Comparison of ENCODE assay signal across 28 mouse cellular contexts in genomic region chr2:25565741-25566140, GRCm38 (mm10). TPM values are rescaled to one million over a fixed set of nuclear protein-coding genes. Genes with fewer than 3 reads are reported as not detected.
DNase-seq lines count a peak whose midpoint lies in the region; ATAC-seq and TF ChIP-seq lines count a peak whose summit lies in the region.
"Had no signal": no experiment of that assay in that cellular context is flagged by ENCODE, and none has a peak within 500 bp of the region (broad histone marks: within the 10 kb centered on the region; RNA-seq: fewer than 3 reads in every experiment).

No protein-coding gene starts in this region.

- H3K4me3 ChIP-seq in forebrain, embryonic 13.5 days: no peak overlapping the region
- no peak overlapping the region for H3K4me3 ChIP-seq in forebrain, postnatal 0 days (ENCODE audit: low read depth, low read length)
- no peak overlapping the region for H3K4me3 ChIP-seq in neural tube, embryonic 15.5 days (replicated peaks)
- H3K4me3 ChIP-seq in kidney, embryonic 16.5 days (ENCODE audit: low read length): no peak overlapping the region
- H3K4me3 ChIP-seq: forebrain, embryonic 15.5 days; gastrocnemius, adult 2 months; hindbrain, embryonic 12.5 days; limb, embryonic 10.5 days; limb, embryonic 15.5 days; liver, embryonic 13.5 days; megakaryocyte, embryonic 14.5 days; midbrain, embryonic 12.5 days; myocyte; neural tube, embryonic 13.5 days had no signal

- no peak overlapping the region for H3K4me2 ChIP-seq in forebrain, embryonic 13.5 days
- no peak overlapping the region for H3K4me2 ChIP-seq in forebrain, postnatal 0 days (ENCODE audit: low read depth)
- no peak overlapping the region for H3K4me2 ChIP-seq in neural tube, embryonic 15.5 days
- H3K4me2 ChIP-seq in kidney, embryonic 16.5 days (replicated peaks; ENCODE audit: low read depth, low read length): no peak overlapping the region
- H3K4me2 ChIP-seq: forebrain, embryonic 15.5 days; hindbrain, embryonic 12.5 days; limb, embryonic 15.5 days; liver, embryonic 13.5 days; midbrain, embryonic 12.5 days; neural tube, embryonic 13.5 days had no signal

- peak; percentile 51 for DNase-seq in cerebellum, adult 11-12 months
- no peak for DNase-seq in cerebellum, adult 9-10 months
- no peak for DNase-seq in forebrain, postnatal 0 days
- DNase-seq in neural tube, embryonic 10.5 days (ENCODE audit: extremely low spot score, low spot score): no peak
- DNase-seq: adrenal gland, adult 2 months; gastrocnemius, adult 2 months; heart, postnatal 14 days; kidney, adult 9 months; kidney, postnatal 14 days; layer of hippocampus, adult 9-11 months; liver, embryonic 13.5 days; lung, adult 18-20 months; lung, postnatal 4 days had no signal

- H3K36me3 ChIP-seq in forebrain, embryonic 13.5 days (ENCODE audit: poor library complexity, severe bottlenecking): peaks cover 98% of the 10 kb centered on the region
- peaks cover 58% of the 10 kb centered on the region for H3K36me3 ChIP-seq in forebrain, postnatal 0 days (ENCODE audit: insufficient read depth)
- peaks cover 64% of the 10 kb centered on the region for H3K36me3 ChIP-seq in neural tube, embryonic 15.5 days
- peaks cover 61% of the 10 kb centered on the region for H3K36me3 ChIP-seq in kidney, embryonic 16.5 days (ENCODE audit: insufficient read depth, low read length)

- H3K27me3 ChIP-seq in forebrain, embryonic 13.5 days: no peaks in the 10 kb centered on the region
- no peaks in the 10 kb centered on the region for H3K27me3 ChIP-seq in forebrain, postnatal 0 days (ENCODE audit: insufficient read depth, low read length)
- no peaks in the 10 kb centered on the region for H3K27me3 ChIP-seq in neural tube, embryonic 15.5 days (replicated peaks)
- no peaks in the 10 kb centered on the region for H3K27me3 ChIP-seq in kidney, embryonic 16.5 days (ENCODE audit: insufficient read depth, low read length)
- H3K27me3 ChIP-seq: CH12.LX; forebrain, embryonic 15.5 days; hindbrain, embryonic 12.5 days; limb, embryonic 15.5 days; liver, embryonic 13.5 days; megakaryocyte, embryonic 14.5 days; midbrain, embryonic 12.5 days; neural tube, embryonic 13.5 days had no signal

- H3K27ac ChIP-seq in forebrain, embryonic 13.5 days: no peak overlapping the region
- H3K27ac ChIP-seq in forebrain, postnatal 0 days (ENCODE audit: low read depth, low read length): no peak overlapping the region
- H3K27ac ChIP-seq in neural tube, embryonic 15.5 days (replicated peaks): no peak overlapping the region
- no peak overlapping the region for H3K27ac ChIP-seq in kidney, embryonic 16.5 days (ENCODE audit: low read length)
- H3K27ac ChIP-seq: forebrain, embryonic 15.5 days; gastrocnemius, adult 2 months; hindbrain, embryonic 12.5 days; limb, embryonic 10.5 days; limb, embryonic 15.5 days; liver, embryonic 13.5 days; midbrain, embryonic 12.5 days; neural tube, embryonic 13.5 days had no signal

- no peak for TF ChIP-seq CTCF in forebrain, postnatal 0 days (IDR thresholded peaks at IDR 0.05; ENCODE audit: low read depth)

- H3K9me3 ChIP-seq in forebrain, embryonic 13.5 days (replicated peaks): no peaks in the 10 kb centered on the region
- no peaks in the 10 kb centered on the region for H3K9me3 ChIP-seq in forebrain, postnatal 0 days (ENCODE audit: low read length)
- H3K9me3 ChIP-seq in neural tube, embryonic 15.5 days (replicated peaks): no peaks in the 10 kb centered on the region
- H3K9me3 ChIP-seq in kidney, embryonic 16.5 days (ENCODE audit: low read length): no peaks in the 10 kb centered on the region
- H3K9me3 ChIP-seq: forebrain, embryonic 15.5 days; hindbrain, embryonic 12.5 days; limb, embryonic 10.5 days; limb, embryonic 15.5 days; liver, embryonic 13.5 days; megakaryocyte, embryonic 14.5 days; midbrain, embryonic 12.5 days; neural tube, embryonic 13.5 days had no signal

- ATAC-seq in forebrain, embryonic 13.5 days: peak; percentile 22; the same call in 1 of the 2 replicates
- no peak for ATAC-seq in forebrain, postnatal 0 days
- 0 out of 2 replicates have a peak, but pooled peaks have one; percentile 7 for ATAC-seq in neural tube, embryonic 15.5 days (ENCODE audit: low FRiP score)
- ATAC-seq in kidney, embryonic 16.5 days (ENCODE audit: low FRiP score, low TSS enrichment): no peak
- ATAC-seq: activated CD4-positive, CD25-positive, alpha-beta regulatory T cell, adult 4 months; forebrain, embryonic 15.5 days; lung, postnatal 0 days had no signal

- no peak overlapping the region for H3K9ac ChIP-seq in forebrain, embryonic 13.5 days
- H3K9ac ChIP-seq in forebrain, postnatal 0 days: no peak overlapping the region
- no peak overlapping the region for H3K9ac ChIP-seq in neural tube, embryonic 15.5 days (replicated peaks)
- no peak overlapping the region for H3K9ac ChIP-seq in kidney, embryonic 16.5 days (replicated peaks; ENCODE audit: low read length)
- H3K9ac ChIP-seq: forebrain, embryonic 15.5 days; hindbrain, embryonic 12.5 days; limb, embryonic 15.5 days; liver, embryonic 13.5 days; midbrain, embryonic 12.5 days; neural tube, embryonic 13.5 days had no signal

- WGBS in forebrain, embryonic 13.5 days: 83% methylated on average over 8 of the region's 8 CpGs
- WGBS in forebrain, postnatal 0 days: 86% methylated on average over 8 of the region's 8 CpGs
- 87% methylated on average over 8 of the region's 8 CpGs for WGBS in neural tube, embryonic 15.5 days
- 93% methylated on average over 8 of the region's 8 CpGs for WGBS in kidney, embryonic 16.5 days

- no peaks in the 10 kb centered on the region for H3K4me1 ChIP-seq in forebrain, embryonic 13.5 days
- H3K4me1 ChIP-seq in forebrain, postnatal 0 days (ENCODE audit: insufficient read depth): no peaks in the 10 kb centered on the region
- H3K4me1 ChIP-seq in neural tube, embryonic 15.5 days: no peaks in the 10 kb centered on the region
- H3K4me1 ChIP-seq in kidney, embryonic 16.5 days (ENCODE audit: insufficient read depth, low read length): no peaks in the 10 kb centered on the region
- H3K4me1 ChIP-seq: forebrain, embryonic 15.5 days; hindbrain, embryonic 12.5 days; limb, embryonic 10.5 days; megakaryocyte, embryonic 14.5 days; midbrain, embryonic 12.5 days; neural tube, embryonic 13.5 days had no signal

RNA-seq across cellular contexts. Expression of gene Edf1, which starts 8.1 kb away (rescaled TPM):
- 383 and 401 TPM in 2 replicates for polyA plus RNA-seq in forebrain, embryonic 13.5 days (2015; fragmentation: Nextera tagmentation; extraction: Ambion mirVana)
- total RNA-seq in forebrain, postnatal 0 days (2014; rRNA removed): 151 and 174 TPM in 2 replicates
- polyA plus RNA-seq in forebrain, postnatal 0 days (2015; fragmentation: Nextera tagmentation; extraction: Ambion mirVana): 368 and 392 TPM in 2 replicates
- 400 and 433 TPM in 2 replicates for polyA plus RNA-seq in neural tube, embryonic 15.5 days (2015; fragmentation: Nextera tagmentation; extraction: Ambion mirVana)
- 372 and 373 TPM in 2 replicates for polyA plus RNA-seq in kidney, embryonic 16.5 days (2015; fragmentation: Nextera tagmentation; extraction: Ambion mirVana)

RNA-seq across cellular contexts. Expression of gene Mamdc4, which starts 8.9 kb away (rescaled TPM):
- 3.1 and 4.2 TPM in 2 replicates for polyA plus RNA-seq in forebrain, embryonic 13.5 days (2015; fragmentation: Nextera tagmentation; extraction: Ambion mirVana)
- total RNA-seq in forebrain, postnatal 0 days (2014; rRNA removed): 1.0 and 9.0 TPM in 2 replicates
- polyA plus RNA-seq in forebrain, postnatal 0 days (2015; fragmentation: Nextera tagmentation; extraction: Ambion mirVana): 0.21 and 0.26 TPM in 2 replicates
- 2.3 and 33.0 TPM in 2 replicates for polyA plus RNA-seq in neural tube, embryonic 15.5 days (2015; fragmentation: Nextera tagmentation; extraction: Ambion mirVana)
- 12.2 and 14.7 TPM in 2 replicates for polyA plus RNA-seq in kidney, embryonic 16.5 days (2015; fragmentation: Nextera tagmentation; extraction: Ambion mirVana)

RNA-seq across cellular contexts. Expression of gene Phpt1, which starts 9.3 kb away (rescaled TPM):
- polyA plus RNA-seq in forebrain, embryonic 13.5 days (2015; fragmentation: Nextera tagmentation; extraction: Ambion mirVana): 179 and 189 TPM in 2 replicates
- total RNA-seq in forebrain, postnatal 0 days (2014; rRNA removed): 33.7 and 43.2 TPM in 2 replicates
- 171 and 185 TPM in 2 replicates for polyA plus RNA-seq in forebrain, postnatal 0 days (2015; fragmentation: Nextera tagmentation; extraction: Ambion mirVana)
- polyA plus RNA-seq in neural tube, embryonic 15.5 days (2015; fragmentation: Nextera tagmentation; extraction: Ambion mirVana): 159 and 181 TPM in 2 replicates
- polyA plus RNA-seq in kidney, embryonic 16.5 days (2015; fragmentation: Nextera tagmentation; extraction: Ambion mirVana): 193 and 206 TPM in 2 replicates

RNA-seq across cellular contexts. Expression of gene Ajm1, which starts 15.8 kb away (rescaled TPM):
- 2.2 and 3.4 TPM in 2 replicates for polyA plus RNA-seq in forebrain, embryonic 13.5 days (2015; fragmentation: Nextera tagmentation; extraction: Ambion mirVana)
- 13.5 and 16.0 TPM in 2 replicates for total RNA-seq in forebrain, postnatal 0 days (2014; rRNA removed)
- 11.3 and 13.7 TPM in 2 replicates for polyA plus RNA-seq in forebrain, postnatal 0 days (2015; fragmentation: Nextera tagmentation; extraction: Ambion mirVana)
- polyA plus RNA-seq in neural tube, embryonic 15.5 days (2015; fragmentation: Nextera tagmentation; extraction: Ambion mirVana): 14.5 and 18.9 TPM in 2 replicates
- polyA plus RNA-seq in kidney, embryonic 16.5 days (2015; fragmentation: Nextera tagmentation; extraction: Ambion mirVana): 0.18 and 0.22 TPM in 2 replicates
- total RNA-seq: gastrocnemius, adult 2 months had no signal
- polyA plus RNA-seq: heart, embryonic 14.5 days; liver, embryonic 13.5 days; lung, postnatal 0 days had no signal

RNA-seq across cellular contexts. Expression of gene Traf2, which starts 19.0 kb away (rescaled TPM):
- 30.9 and 33.3 TPM in 2 replicates for polyA plus RNA-seq in forebrain, embryonic 13.5 days (2015; fragmentation: Nextera tagmentation; extraction: Ambion mirVana)
- 8.0 and 9.6 TPM in 2 replicates for total RNA-seq in forebrain, postnatal 0 days (2014; rRNA removed)
- 7.8 and 9.2 TPM in 2 replicates for polyA plus RNA-seq in forebrain, postnatal 0 days (2015; fragmentation: Nextera tagmentation; extraction: Ambion mirVana)
- 15.4 and 21.1 TPM in 2 replicates for polyA plus RNA-seq in neural tube, embryonic 15.5 days (2015; fragmentation: Nextera tagmentation; extraction: Ambion mirVana)
- polyA plus RNA-seq in kidney, embryonic 16.5 days (2015; fragmentation: Nextera tagmentation; extraction: Ambion mirVana): 40.6 and 43.6 TPM in 2 replicates

Comparison
In these comparisons a context has a peak if more than half of its experiments do, and no peak if none do; other contexts are left out.
1. ATAC-seq: peak in forebrain, embryonic 13.5 days (single experiment) and neural tube, embryonic 15.5 days (single experiment); none in forebrain, postnatal 0 days (single experiment) and kidney, embryonic 16.5 days (single experiment).